Mouse (Mus musculus) spleen, postnatal 0 days (tissue): Measurements from ENCODE around the gene Cntd1. TPM values are rescaled to one million over a fixed set of nuclear protein-coding genes. Genes with fewer than 3 reads are reported as not detected.

ENCODE experiments used
- polyA plus RNA-seq: library from polyadenylated mRNA; unstranded; fragments of >200 nt; fragmentation: Nextera tagmentation; extraction: Ambion mirVana; gene quantifications from 2 replicates; pipeline ENCODE4 v1.2.1, GENCODE M21; 2015

Cntd1 gene
- polyA plus RNA-seq, result 0.61 and 0.88 TPM in 2 replicates

GRCm38 (mm10) chr11:101278223-101279192 lies at the start of gene Cntd1, which contains the start of gene Coa3:
TSS of gene Cntd1 (plus strand) at chr11:101279012.
TSS of gene Coa3 (minus strand) at chr11:101279114.

GRCm38 (mm10) chr11:101245855-101246701 lies 32.7 kb upstream of the Cntd1 start, which contains the start of gene Ramp2:
TSS of gene Ramp2 (plus strand) at chr11:101246028.

DNA sequence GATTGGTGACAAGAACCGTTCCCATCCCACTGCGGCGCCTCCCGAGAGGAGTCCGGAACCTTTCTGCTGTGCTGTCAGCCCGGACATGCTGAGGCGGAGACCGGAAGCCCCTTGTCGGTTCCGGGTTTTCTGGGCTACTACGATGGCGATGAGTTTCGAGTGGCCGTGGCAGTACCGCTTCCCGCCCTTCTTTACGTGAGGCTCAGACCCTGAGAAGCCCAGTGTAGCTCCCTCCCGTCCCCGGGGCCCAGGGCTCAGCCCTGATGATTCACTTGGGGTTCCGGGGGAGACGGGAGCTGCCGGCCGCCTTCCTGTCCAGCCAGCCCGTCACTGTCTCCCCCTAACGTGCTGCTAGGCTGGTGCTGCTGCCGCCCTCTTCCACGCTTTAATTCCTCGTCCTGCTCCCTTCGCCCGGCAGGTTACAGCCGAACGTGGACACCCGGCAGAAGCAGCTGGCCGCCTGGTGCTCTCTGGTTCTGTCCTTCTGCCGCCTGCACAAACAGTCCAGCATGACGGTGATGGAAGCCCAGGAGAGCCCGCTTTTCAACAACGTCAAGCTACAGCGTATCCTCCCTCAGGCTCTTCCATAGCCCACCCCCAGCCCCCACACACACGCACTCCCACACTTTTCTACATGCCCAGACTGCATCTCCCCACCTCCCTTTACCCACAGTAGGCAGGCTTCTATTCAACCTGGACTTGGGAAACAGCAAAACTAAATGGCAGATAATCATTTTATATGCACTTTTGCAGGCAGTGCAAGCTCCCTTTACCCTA lies 25.0 kb upstream of the Cntd1 start, which contains the start of gene Vps25:
Gene Vps25 (plus strand): TSS at position 95 of the 777 bp plus-strand sequence.

DNA sequence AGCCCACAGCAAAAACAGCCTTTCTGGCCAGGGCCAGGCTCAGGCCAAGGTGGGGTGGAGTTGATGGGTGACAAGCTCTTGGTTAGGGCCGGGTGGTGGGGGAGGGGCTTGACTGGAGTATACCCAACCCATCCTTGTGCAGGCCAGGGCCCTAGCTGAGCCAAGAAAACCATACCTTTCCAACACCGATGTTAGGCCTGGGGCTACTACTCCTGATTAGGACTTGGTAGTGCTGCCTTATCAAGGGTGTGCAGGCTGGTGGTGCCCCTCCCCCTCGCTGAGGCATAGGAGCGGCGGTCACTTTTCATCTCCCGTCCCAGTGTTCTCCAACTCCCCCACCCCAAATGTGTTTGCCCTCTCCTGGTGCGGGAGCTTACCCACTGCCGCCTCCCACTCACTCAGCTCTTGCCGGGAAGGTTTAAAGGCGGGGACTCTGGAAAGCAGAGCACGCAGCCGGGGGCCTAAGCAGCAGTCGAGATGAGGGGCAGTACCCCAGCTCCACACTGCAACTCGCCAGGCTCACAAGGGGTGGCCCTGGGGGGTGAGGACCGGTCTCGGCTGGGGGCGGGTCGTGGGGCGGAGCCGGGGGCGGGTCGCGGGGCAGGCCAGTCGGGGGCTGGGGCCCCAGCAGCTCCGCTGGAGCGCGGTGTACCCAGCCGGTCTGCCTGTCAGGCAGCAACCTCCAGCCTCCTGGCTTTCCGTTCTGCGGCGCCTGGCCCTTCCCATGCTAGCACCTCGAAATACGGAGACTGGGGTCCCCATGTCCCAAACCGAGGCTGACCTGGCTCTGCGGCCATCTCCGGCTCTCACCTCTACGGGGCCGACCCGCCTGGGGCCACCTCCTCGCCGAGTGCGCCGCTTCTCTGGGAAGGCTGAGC lies 18.6 kb upstream of the Cntd1 start, which contains the start of gene Wnk4:
Gene Wnk4 (plus strand): TSS at position 620 of the 878 bp plus-strand sequence.

DNA sequence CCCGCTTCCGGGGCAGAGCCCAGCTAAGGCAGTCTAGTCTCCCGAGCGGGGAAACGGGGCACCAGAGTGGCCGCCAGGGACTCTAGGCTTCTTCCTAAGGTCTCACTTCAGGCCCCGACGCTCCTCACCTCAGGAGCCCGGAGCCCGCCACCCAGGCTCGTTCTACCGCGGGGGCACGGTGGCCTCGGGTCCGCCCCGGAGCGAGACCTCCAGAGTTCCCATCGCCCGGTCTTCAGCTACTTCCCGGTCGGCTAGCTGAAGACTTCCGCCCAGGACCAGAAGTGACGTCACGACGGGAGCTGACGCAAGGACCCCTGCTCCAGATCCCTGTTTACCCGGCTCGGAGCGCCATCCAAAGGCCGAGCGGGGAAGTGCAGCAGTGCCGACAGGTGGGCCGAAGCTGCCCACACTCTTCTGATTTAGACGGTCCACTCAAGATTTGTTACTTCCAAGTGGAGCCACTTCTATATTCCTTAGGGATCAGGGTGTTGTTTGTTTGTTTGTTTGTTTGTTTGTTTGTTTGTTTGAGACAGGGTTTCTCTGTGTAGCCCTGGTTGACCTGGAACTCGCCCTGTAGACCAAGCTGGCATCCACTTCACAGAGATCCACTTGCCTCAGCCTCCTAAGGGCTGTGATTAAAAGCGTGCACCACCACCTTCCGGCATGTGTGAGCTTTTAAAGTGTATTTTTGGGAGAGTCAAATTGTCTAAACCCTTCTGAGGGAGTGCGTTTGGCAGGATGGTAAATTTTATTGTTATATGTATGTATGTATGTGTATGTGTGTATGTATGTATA lies 23.4 kb downstream of the Cntd1 start, which contains the start of gene Becn1:
Gene Becn1 (minus strand): TSS at position 283 of the 795 bp plus-strand sequence.

GRCm38 (mm10) chr11:101315665-101316500 lies 37.1 kb downstream of the Cntd1 start, which contains the start of gene Psme3:
TSS of gene Psme3 (plus strand) at chr11:101316213.

DNA sequence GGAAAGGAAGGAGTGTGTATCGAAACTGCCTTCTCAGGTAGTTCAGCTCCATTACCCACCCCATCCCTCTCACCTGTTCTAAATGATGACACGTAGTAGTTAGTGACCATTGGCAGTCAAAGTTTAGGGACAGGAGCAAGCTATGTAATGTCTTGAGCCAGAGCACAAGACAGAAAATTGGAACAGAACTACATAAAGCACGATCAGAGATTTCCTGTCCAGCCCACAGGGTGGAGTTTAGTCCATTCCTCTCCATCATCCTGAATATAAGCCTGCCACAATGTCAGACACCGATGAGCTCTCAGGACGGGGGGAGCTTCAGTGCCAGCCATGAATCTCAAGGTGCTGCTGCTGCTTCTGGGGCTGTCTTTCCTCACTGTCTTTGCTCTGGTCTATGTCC lies 46.0 kb downstream of the Cntd1 start, which contains the start of gene Aoc2:
Gene Aoc2 (plus strand): TSS at position 301 of the 400 bp plus-strand sequence.

DNA sequence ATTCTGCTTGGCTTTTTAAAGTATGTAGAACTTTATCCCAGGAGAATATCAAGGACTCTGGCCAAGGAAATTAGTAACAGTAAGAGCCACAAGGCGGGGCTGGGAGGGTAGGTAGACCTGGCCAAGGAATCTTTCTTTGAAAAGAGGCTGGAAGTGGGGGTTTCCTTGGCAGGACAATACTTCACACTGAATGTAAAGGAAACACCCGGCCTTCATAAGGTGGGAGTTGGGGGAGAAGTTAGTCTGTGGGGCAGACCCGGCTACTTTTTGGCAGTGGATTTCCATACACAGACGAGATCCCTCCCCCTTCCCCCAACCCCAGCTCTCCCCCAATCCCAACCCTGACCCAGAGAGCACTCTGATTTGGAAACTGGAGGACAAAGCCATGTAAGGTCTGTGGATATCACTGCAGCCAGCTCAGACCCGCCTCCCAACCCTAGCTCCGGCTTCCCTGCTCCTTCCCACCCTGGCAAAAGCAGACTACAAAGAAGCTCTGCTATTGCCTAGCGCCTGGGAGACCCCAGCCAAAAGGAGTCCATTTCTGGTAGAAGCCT lies 51.6 kb downstream of the Cntd1 start, which contains the start of gene Aoc3:
Gene Aoc3 (plus strand): TSS at position 235 of the 554 bp plus-strand sequence.

Other genes starting within 250 kb of the Cntd1 start
- gene Naglu, start 209.0 kb upstream of the Cntd1 start, polyA plus RNA-seq, result 7.7 and 10.1 TPM in 2 replicates
- gene Hsd17b1, start 200.6 kb upstream of the Cntd1 start, polyA plus RNA-seq, result 0.38 and 0.65 TPM in 2 replicates
- gene Coasy, start 196.4 kb upstream of the Cntd1 start, polyA plus RNA-seq, result 19.0 and 20.6 TPM in 2 replicates
- 26.4 and 29.6 TPM in 2 replicates for gene Mlx, start 191.7 kb upstream of the Cntd1 start, polyA plus RNA-seq
- gene Psmc3ip, start 183.6 kb upstream of the Cntd1 start, polyA plus RNA-seq, result 24.3 and 24.8 TPM in 2 replicates
- gene Retreg3, start 159.1 kb upstream of the Cntd1 start, polyA plus RNA-seq, result 11.8 and 12.3 TPM in 2 replicates
- gene Tubg1, start 159.1 kb upstream of the Cntd1 start, polyA plus RNA-seq, result 33.1 and 39.4 TPM in 2 replicates
- gene Tubg2, start 123.1 kb upstream of the Cntd1 start, polyA plus RNA-seq, result 0.66 and 1.2 TPM in 2 replicates
- gene Cntnap1, start 108.5 kb upstream of the Cntd1 start, polyA plus RNA-seq, result 0.18 and 0.65 TPM in 2 replicates
- 2.9 and 4.0 TPM in 2 replicates for gene Plekhh3, start 107.7 kb upstream of the Cntd1 start, polyA plus RNA-seq
- gene Ccr10, start 103.6 kb upstream of the Cntd1 start, polyA plus RNA-seq, result 0.15 and 0.16 TPM in 2 replicates
- gene Ezh1, start 52.5 kb upstream of the Cntd1 start, polyA plus RNA-seq, result 9.0 and 10.7 TPM in 2 replicates
- 77.1 and 98.8 TPM in 2 replicates for gene Ramp2, start 33.0 kb upstream of the Cntd1 start, polyA plus RNA-seq
- gene Vps25, start 25.3 kb upstream of the Cntd1 start, polyA plus RNA-seq, result 92.3 and 92.9 TPM in 2 replicates
- 4.0 and 5.7 TPM in 2 replicates for gene Wnk4, start 18.4 kb upstream of the Cntd1 start, polyA plus RNA-seq
- gene Coa3, start 102 bp downstream of the Cntd1 start, polyA plus RNA-seq, result 103 and 105 TPM in 2 replicates
- 104 and 112 TPM in 2 replicates for gene Becn1, start 23.3 kb downstream of the Cntd1 start, polyA plus RNA-seq
- 134 and 137 TPM in 2 replicates for gene Psme3, start 37.2 kb downstream of the Cntd1 start, polyA plus RNA-seq
- 1.8 and 2.0 TPM in 2 replicates for gene Aoc2, start 46.1 kb downstream of the Cntd1 start, polyA plus RNA-seq
- gene Aoc3, start 51.6 kb downstream of the Cntd1 start, polyA plus RNA-seq, result 0.78 and 0.86 TPM in 2 replicates
- 0.06 TPM in 1 of 2 replicates, not detected in the other for gene G6pc, start 88.5 kb downstream of the Cntd1 start, polyA plus RNA-seq
- 43.7 and 47.7 TPM in 2 replicates for gene Aarsd1, start 138.6 kb downstream of the Cntd1 start, polyA plus RNA-seq
- 2.0 and 2.8 TPM in 2 replicates for gene Gm27029, start 145.8 kb downstream of the Cntd1 start, polyA plus RNA-seq
- 6.6 and 7.2 TPM in 2 replicates for gene Rundc1, start 146.1 kb downstream of the Cntd1 start, polyA plus RNA-seq
- 2.0 and 2.4 TPM in 2 replicates for gene Ptges3l, start 146.3 kb downstream of the Cntd1 start, polyA plus RNA-seq
- gene Rpl27, start 163.3 kb downstream of the Cntd1 start, polyA plus RNA-seq, result 369 and 411 TPM in 2 replicates
- 42.2 and 52.3 TPM in 2 replicates for gene Ifi35, start 169.4 kb downstream of the Cntd1 start, polyA plus RNA-seq
- gene Rnd2, start 186.0 kb downstream of the Cntd1 start, polyA plus RNA-seq, result 3.2 and 5.3 TPM in 2 replicates
- 21.8 and 28.0 TPM in 2 replicates for gene Vat1, start 187.2 kb downstream of the Cntd1 start, polyA plus RNA-seq